Mouse (Mus musculus): ENCODE measurements at regions not wholly inside any gene's neighbourhood (a gene's known extent, or its start where the extent isn't known, plus 50 kb on each side); places are given as distances from the start of the nearest gene placed in this dataset.

DNA sequence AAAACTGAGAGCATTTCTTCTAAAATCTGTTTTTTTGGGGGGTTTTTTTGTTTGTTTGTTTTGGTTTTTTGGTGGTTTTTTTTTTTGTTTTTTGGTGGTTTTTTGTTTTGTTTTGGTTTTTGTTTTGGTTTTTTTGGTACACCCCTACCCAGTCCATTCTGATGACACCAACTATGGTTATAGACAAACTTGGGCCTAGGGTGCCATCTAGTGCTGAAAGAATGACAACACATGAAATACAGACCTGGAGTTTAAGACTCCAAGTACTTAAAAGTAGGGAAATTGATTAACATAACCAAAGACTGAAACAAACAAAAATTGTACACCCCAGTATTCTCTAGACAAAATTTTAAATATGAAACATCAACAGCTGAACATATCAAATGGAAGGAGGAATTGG lies 76.0 kb upstream of the Ano5 start:
- peak; percentile 18 to 69 for DNase-seq (ENCODE audit: low spot score in 2 of 2)

DNA sequence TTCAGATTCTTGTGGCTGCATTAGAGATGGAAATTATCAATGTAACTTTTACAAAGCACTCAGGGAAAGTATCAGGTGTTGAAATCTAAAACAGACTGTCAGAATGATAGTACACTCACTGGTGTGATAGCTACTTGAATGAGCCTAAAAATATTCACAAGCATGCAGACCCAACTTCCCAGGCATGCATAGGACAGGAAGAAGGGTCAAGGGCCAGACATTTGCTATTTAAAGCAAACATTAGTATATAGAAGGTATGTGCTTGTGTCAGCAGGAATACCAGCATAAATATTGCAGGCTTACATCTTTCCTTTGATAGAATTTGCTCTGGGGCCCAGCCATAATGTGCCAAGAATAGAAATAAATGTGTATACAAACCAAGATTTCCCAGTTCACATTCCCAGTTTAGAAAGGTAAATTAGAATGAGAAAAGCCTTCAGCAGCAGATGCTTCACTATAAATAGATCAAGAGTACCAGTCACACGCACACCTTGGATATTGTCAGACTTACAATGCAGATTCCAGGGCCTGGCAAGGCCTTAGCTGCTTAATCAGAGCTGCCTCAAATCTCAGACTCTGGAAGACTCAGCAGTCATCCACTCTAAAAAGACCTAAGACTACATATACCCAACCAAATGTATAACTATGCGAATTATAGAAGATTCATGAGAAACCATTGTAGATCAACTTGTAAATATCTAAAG lies 55.7 kb upstream of the Ano5 start:
- no peak for DNase-seq (ENCODE audit: low spot score in 2 of 2)

GRCm38 (mm10) chr7:51458757-51459156 lies 52.1 kb upstream of the Ano5 start:
- no peak for DNase-seq (ENCODE audit: low spot score in 2 of 2)
